Mouse (Mus musculus) cortical plate, adult 2 months (tissue): ENCODE results near the gene Apbb1.

Source experiments
- CTCF ChIP-seq: fragments of 200-500 bp; IDR thresholded peaks from 2 replicates; pipeline ENCODE4 v1.5.1; 2011; ENCODE audit warnings: mild to moderate bottlenecking, control low read depth, low read length; ENCODE audit not compliant: insufficient read depth; ENCODE audit errors: extremely low read depth
- POLR2A ChIP-seq: fragments of 200-500 bp; IDR thresholded peaks from 2 replicates; pipeline ENCODE4 v1.6.1; 2011; ENCODE audit warnings: mild to moderate bottlenecking, low read length, control low read depth; ENCODE audit not compliant: insufficient read depth; ENCODE audit errors: extremely low read depth

DNA sequence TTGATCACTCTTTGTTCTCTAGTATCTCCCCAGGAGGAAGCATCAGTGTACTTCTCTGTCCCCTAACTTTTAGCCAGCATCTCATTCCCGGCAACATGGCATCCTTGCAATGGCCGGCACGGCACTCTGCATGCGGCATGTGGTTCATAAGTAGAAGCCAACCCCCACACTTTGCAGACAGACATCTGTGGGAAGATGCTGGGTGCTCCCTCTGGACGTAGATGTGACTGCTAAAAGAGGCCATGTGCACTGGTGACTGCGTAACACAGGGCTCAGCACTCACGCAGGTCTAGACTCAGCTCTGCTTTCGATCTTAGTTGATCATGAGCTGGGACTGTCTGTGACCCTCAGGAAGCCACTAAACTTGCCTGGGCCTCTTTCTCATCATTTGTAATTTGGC lies 8.5 kb downstream of the Apbb1 start:
- no peak for TF ChIP-seq POLR2A
- no peak for TF ChIP-seq CTCF
